Mouse (Mus musculus) olfactory bulb, adult 2 months (tissue): ENCODE data around the gene Atp5k.

Experiments used
- CTCF ChIP-seq: fragments of 200-500 bp; IDR thresholded peaks from 2 replicates; pipeline ENCODE4 v1.5.1; 2012; ENCODE audit warnings: low read depth, mild to moderate bottlenecking, low read length, moderate library complexity; ENCODE audit not compliant: insufficient read depth
- POLR2A ChIP-seq: fragments of 200-500 bp; IDR thresholded peaks from 2 replicates; pipeline ENCODE4 v1.6.1; 2012; ENCODE audit warnings: mild to moderate bottlenecking, low read depth, low read length, moderate library complexity; ENCODE audit not compliant: insufficient read depth

GRCm38 (mm10) chr5:108436101-108436500, 1.9 kb upstream of the Atp5k start:
- TF ChIP-seq POLR2A, result no peak
- no peak for TF ChIP-seq CTCF
